ENCODE assay signal across 10 mouse cellular contexts in the genomic region with DNA sequence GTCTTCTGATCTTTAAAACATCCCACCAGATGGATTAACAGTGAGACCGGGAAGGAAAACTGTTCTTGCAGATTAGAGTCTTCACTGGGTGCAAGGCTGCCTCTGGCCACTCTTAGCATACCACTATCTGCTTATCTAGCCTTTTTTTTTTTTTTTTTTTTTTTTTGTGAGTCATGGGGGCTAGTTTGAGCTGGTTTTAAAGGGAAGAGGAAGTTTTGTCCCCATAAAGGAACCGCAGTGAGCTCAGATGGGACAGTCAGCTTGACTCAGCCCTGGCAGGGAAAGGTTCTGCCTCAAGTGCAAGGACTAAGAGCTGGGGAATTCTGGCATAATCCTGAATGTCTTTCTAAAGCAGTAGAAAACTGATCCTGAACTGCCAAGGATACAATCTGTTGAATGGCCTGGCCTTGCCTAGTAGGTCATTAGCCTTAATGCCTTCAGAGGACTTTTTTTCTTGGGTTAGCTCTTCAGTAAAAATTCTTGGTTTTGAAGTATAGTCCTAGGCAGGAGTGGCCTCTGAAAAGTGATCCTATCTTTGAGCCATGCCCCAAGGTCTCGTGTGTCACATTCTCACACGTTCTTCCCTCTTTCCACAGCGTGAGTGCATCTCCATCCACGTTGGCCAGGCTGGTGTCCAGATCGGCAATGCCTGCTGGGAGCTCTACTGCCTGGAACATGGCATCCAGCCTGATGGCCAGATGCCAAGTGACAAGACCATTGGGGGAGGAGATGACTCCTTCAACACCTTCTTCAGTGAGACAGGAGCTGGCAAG. TPM values are rescaled to one million over a fixed set of nuclear protein-coding genes. Genes with fewer than 3 reads are reported as not detected.
DNase-seq lines count a peak whose midpoint lies in the region; ATAC-seq and TF ChIP-seq lines count a peak whose summit lies in the region.
"Had no signal": no experiment of that assay in that cellular context is flagged by ENCODE, and none has a peak within 500 bp of the region (broad histone marks: within the 10 kb centered on the region; RNA-seq: fewer than 3 reads in every experiment).

No protein-coding gene starts in this region.

- no peak for ATAC-seq in heart, embryonic 15.5 days (replicated peaks; ENCODE audit: insufficient number of reproducible peaks, insufficient read depth, low FRiP score, low read depth)
- no peak for ATAC-seq in liver, embryonic 11.5 days (replicated peaks; ENCODE audit: low FRiP score)
- ATAC-seq: hindbrain, postnatal 0 days had no signal

- no peak for TF ChIP-seq CTCF in CH12.LX (conservative IDR thresholded peaks at IDR 0.05 in 1 of 2, IDR thresholded peaks at IDR 0.05 in 1 of 2; ENCODE audit: low read depth in 2 of 2, low read length in 2 of 2)

- H3K27ac ChIP-seq in heart, embryonic 15.5 days, result no peak overlapping the region; the same call in 1 of the 2 replicates
- no peak overlapping the region for H3K27ac ChIP-seq in CH12.LX (ENCODE audit: insufficient read depth, low read depth)
- H3K27ac ChIP-seq in liver, embryonic 11.5 days (ENCODE audit: low read depth, low read length), result peak overlapping the region; percentile 46
- H3K27ac ChIP-seq: hindbrain, postnatal 0 days had no signal

- H3K4me3 ChIP-seq in heart, embryonic 15.5 days, result peak overlapping the region; percentile 86; the same call in 1 of the 2 replicates
- peak overlapping the region in 1 of 3 experiments; percentile 58 for H3K4me3 ChIP-seq in CH12.LX (replicated peaks in 1 of 3; ENCODE audit: low read depth in 2 of 3, low read length in 2 of 3, poor library complexity in 1 of 3)
- H3K4me3 ChIP-seq in liver, embryonic 11.5 days (ENCODE audit: low read depth, low read length), result peak overlapping the region; percentile 80

- H3K27me3 ChIP-seq in heart, embryonic 15.5 days, result no peaks in the 10 kb centered on the region
- no peaks in the 10 kb centered on the region for H3K27me3 ChIP-seq in CH12.LX (replicated peaks)
- no peaks in the 10 kb centered on the region for H3K27me3 ChIP-seq in liver, embryonic 11.5 days (replicated peaks; ENCODE audit: control insufficient read depth, insufficient read depth, low read length)

- 46% methylated on average over 7 of the region's 7 CpGs for WGBS in heart, embryonic 15.5 days
- 72% methylated on average over 7 of the region's 7 CpGs for WGBS in liver, embryonic 11.5 days

- H3K4me1 ChIP-seq in heart, embryonic 15.5 days (replicated peaks), result peaks cover 57% of the 10 kb centered on the region
- peaks cover 4 to 29% of the 10 kb centered on the region in 2 experiments; a peak in 3 of 4 replicates for H3K4me1 ChIP-seq in CH12.LX (ENCODE audit: control insufficient read depth in 1 of 2, insufficient read depth in 2 of 2)
- H3K4me1 ChIP-seq in liver, embryonic 11.5 days (replicated peaks; ENCODE audit: control insufficient read depth, insufficient read depth, low read length), result peaks cover 18% of the 10 kb centered on the region

- intact Hi-C loops in gastrocnemius, postnatal 36 days (cut with DNase I), result no loop called here
- intact Hi-C loops in left cerebral cortex, postnatal 14 days (cut with DNase I), result no loop called here

- no peak for TF ChIP-seq EP300 in CH12.LX (IDR thresholded peaks at IDR 0.05; ENCODE audit: low read length)

- dilution Hi-C loops in CH12.LX (cut with MboI; ENCODE audit: extremely low pct_ligation_motif_present, extremely low pct_unique_long_range_greater_than_20kb, low sequenced_read_pairs), result no loop called here

- TF ChIP-seq POLR2A in CH12.LX (IDR thresholded peaks at IDR 0.05; ENCODE audit: low read depth, low read length), result no peak

- H3K36me3 ChIP-seq in heart, embryonic 15.5 days, result peaks cover 22% of the 10 kb centered on the region
- H3K36me3 ChIP-seq in CH12.LX (replicated peaks in 1 of 2; ENCODE audit: control insufficient read depth in 1 of 2, insufficient read depth in 1 of 2, low read length in 1 of 2), result peaks cover 36 to 47% of the 10 kb centered on the region in 2 experiments
- H3K36me3 ChIP-seq in liver, embryonic 11.5 days (ENCODE audit: control insufficient read depth, insufficient read depth, low read length), result peaks cover 23% of the 10 kb centered on the region

- peak overlapping the region; percentile 86 for H3K4me2 ChIP-seq in heart, embryonic 15.5 days
- peak overlapping the region; percentile 80; the same call in 1 of the 2 replicates for H3K4me2 ChIP-seq in CH12.LX (ENCODE audit: insufficient read depth, low read depth, poor library complexity, severe bottlenecking)
- peak overlapping the region; percentile 80 for H3K4me2 ChIP-seq in liver, embryonic 11.5 days

- no peak for TF ChIP-seq RAD21 in CH12.LX (IDR thresholded peaks at IDR 0.05; ENCODE audit: low read depth, low read length)

- no peaks in the 10 kb centered on the region for H3K9me3 ChIP-seq in heart, embryonic 15.5 days (replicated peaks)
- H3K9me3 ChIP-seq in CH12.LX (replicated peaks; ENCODE audit: low read length), result no peaks in the 10 kb centered on the region
- no peaks in the 10 kb centered on the region for H3K9me3 ChIP-seq in liver, embryonic 11.5 days (ENCODE audit: control insufficient read depth, low read length)

- in situ Hi-C loops in CH12.LX (cut with MboI; ENCODE audit: low pct_ligation_motif_present, low pct_unique_long_range_greater_than_20kb, low sequenced_read_pairs), result no loop called here

- 0 out of 2 replicates have a peak overlapping the region, but pooled peaks have one; percentile 4 for H3K9ac ChIP-seq in heart, embryonic 15.5 days
- H3K9ac ChIP-seq in CH12.LX (ENCODE audit: insufficient read depth, low read depth), result peak overlapping the region; percentile 40; the same call in 1 of the 2 replicates
- H3K9ac ChIP-seq in liver, embryonic 11.5 days (ENCODE audit: low read depth, low read length), result peak overlapping the region; percentile 50

- DNase-seq in heart, adult 8-10 months (ENCODE audit: low spot score), result no peak
- DNase-seq in CH12.LX (ENCODE audit: extremely low read depth), result no peak
- peak; percentile 73 for DNase-seq in adrenal gland, adult 8-10 months
- DNase-seq in liver, embryonic 11.5 days (ENCODE audit: low spot score), result no peak
- no peak for DNase-seq in gastrocnemius, postnatal 36 days
- DNase-seq in left cerebral cortex, postnatal 14 days (ENCODE audit: low spot score in 2 of 2), result no peak
- no peak for DNase-seq in urinary bladder, postnatal 36 days (ENCODE audit: low spot score in 2 of 2)

- H3K79me2 ChIP-seq in CH12.LX (replicated peaks; ENCODE audit: control insufficient read depth, extremely low read depth, insufficient read depth, poor library complexity, severe bottlenecking), result peaks cover 33% of the 10 kb centered on the region

RNA-seq across cellular contexts. Expression of gene Tuba1c, which starts 4.0 kb away (rescaled TPM):
- 117 and 139 TPM in 2 replicates for polyA plus RNA-seq in heart, embryonic 15.5 days (2015; fragmentation: Nextera tagmentation; extraction: Ambion mirVana)
- 10 to 100 TPM; 32.2 to 40.4 (median 33.3) TPM for total RNA-seq in heart, adult 8-10 months (2022)
- total RNA-seq in CH12.LX (2012; rRNA removed) (178 and 229 TPM in 2 replicates), CH12.LX (2014; rRNA removed) (359 and 390 TPM in 2 replicates)
- 183 and 220 TPM in 2 replicates for polyA plus RNA-seq in CH12.LX (2012; ENCODE audit: insufficient read length, low read depth)
- total RNA-seq in adrenal gland, adult 8-10 months (2022), result 100 to 1,000 TPM; 207 to 347 (median 262) TPM
- 202 and 214 TPM in 2 replicates for polyA plus RNA-seq in liver, embryonic 11.5 days (2014; fragmentation: Nextera tagmentation; extraction: Ambion mirVana)
- 1 to 10 TPM; 8.2 to 9.4 TPM for total RNA-seq in gastrocnemius, postnatal 36 days (2021)
- 100 to 1,000 TPM; 129 to 142 TPM for total RNA-seq in left cerebral cortex, postnatal 14 days (2021)

RNA-seq across cellular contexts. Expression of gene Prph, which starts 21.3 kb away (rescaled TPM):
- 1.1 and 12.9 TPM in 2 replicates for polyA plus RNA-seq in heart, embryonic 15.5 days (2015; fragmentation: Nextera tagmentation; extraction: Ambion mirVana)
- 1 to 10 TPM in 1 of 4 experiments, under 1 TPM in 3; 0.16 to 1.4 (median 0.47) TPM for total RNA-seq in heart, adult 8-10 months (2022)
- total RNA-seq in CH12.LX (2012; rRNA removed) (not detected in 2 replicates), CH12.LX (2014; rRNA removed) (0.12 TPM in 1 of 2 replicates, not detected in the other)
- polyA plus RNA-seq in CH12.LX (2012; ENCODE audit: insufficient read length, low read depth), result not detected in 2 replicates
- total RNA-seq in adrenal gland, adult 8-10 months (2022), result 1 to 10 TPM in 2 of 4 experiments, under 1 TPM in 2; 0.81 to 2.2 (median 1.4) TPM
- 0.36 and 0.90 TPM in 2 replicates for polyA plus RNA-seq in liver, embryonic 11.5 days (2014; fragmentation: Nextera tagmentation; extraction: Ambion mirVana)
- total RNA-seq in gastrocnemius, postnatal 36 days (2021), result 1 to 10 TPM in 1 of 2 experiments, under 1 TPM in 1; 0.42 to 1.2 TPM
- 1 to 10 TPM; 1.7 to 6.2 TPM for total RNA-seq in left cerebral cortex, postnatal 14 days (2021)

RNA-seq across cellular contexts. Expression of gene Troap, which starts 40.7 kb away (rescaled TPM):
- polyA plus RNA-seq in heart, embryonic 15.5 days (2015; fragmentation: Nextera tagmentation; extraction: Ambion mirVana), result 26.8 and 27.9 TPM in 2 replicates
- under 1 TPM in 2 of 4 experiments, not detected in 2; 0.22 to 0.35 TPM for total RNA-seq in heart, adult 8-10 months (2022)
- total RNA-seq in CH12.LX (2012; rRNA removed), result 17.8 and 25.0 TPM in 2 replicates
- 19.2 and 20.2 TPM in 2 replicates for total RNA-seq in CH12.LX (2014; rRNA removed)
- 61.0 and 74.2 TPM in 2 replicates for polyA plus RNA-seq in CH12.LX (2012; ENCODE audit: insufficient read length, low read depth)
- 1 to 10 TPM in 1 of 4 experiments, under 1 TPM in 3; 0.22 to 2.3 (median 0.67) TPM for total RNA-seq in adrenal gland, adult 8-10 months (2022)
- 26.5 and 27.8 TPM in 2 replicates for polyA plus RNA-seq in liver, embryonic 11.5 days (2014; fragmentation: Nextera tagmentation; extraction: Ambion mirVana)
- total RNA-seq in gastrocnemius, postnatal 36 days (2021), result under 1 TPM; 0.62 to 0.69 TPM
- total RNA-seq in left cerebral cortex, postnatal 14 days (2021), result 1 to 10 TPM; 1.0 to 1.1 TPM

RNA-seq across cellular contexts. Expression of gene C1ql4, which starts 53.9 kb away (rescaled TPM):
- 0.15 and 0.26 TPM in 2 replicates for polyA plus RNA-seq in heart, embryonic 15.5 days (2015; fragmentation: Nextera tagmentation; extraction: Ambion mirVana)
- not detected for total RNA-seq in heart, adult 8-10 months (2022)
- total RNA-seq in CH12.LX (2012; rRNA removed), result 0.08 TPM in 1 of 2 replicates, not detected in the other
- not detected in 2 replicates for total RNA-seq in CH12.LX (2014; rRNA removed)
- not detected in 2 replicates for polyA plus RNA-seq in CH12.LX (2012; ENCODE audit: insufficient read length, low read depth)
- not detected for total RNA-seq in adrenal gland, adult 8-10 months (2022)
- polyA plus RNA-seq in liver, embryonic 11.5 days (2014; fragmentation: Nextera tagmentation; extraction: Ambion mirVana), result 0.25 TPM in 1 of 2 replicates, not detected in the other
- total RNA-seq in gastrocnemius, postnatal 36 days (2021), result not detected
- not detected for total RNA-seq in left cerebral cortex, postnatal 14 days (2021)
- polyA plus RNA-seq: limb, embryonic 14.5 days had no signal

RNA-seq across cellular contexts. Expression of gene Dnajc22, which starts 59.3 kb away (rescaled TPM):
- 0.55 and 1.0 TPM in 2 replicates for polyA plus RNA-seq in heart, embryonic 15.5 days (2015; fragmentation: Nextera tagmentation; extraction: Ambion mirVana)
- 1 to 10 TPM in 1 of 4 experiments, under 1 TPM in 3; 0.38 to 1.2 (median 0.91) TPM for total RNA-seq in heart, adult 8-10 months (2022)
- total RNA-seq in CH12.LX (2012; rRNA removed) (10.0 and 10.6 TPM in 2 replicates), CH12.LX (2014; rRNA removed) (20.4 and 24.2 TPM in 2 replicates)
- 12.4 and 14.5 TPM in 2 replicates for polyA plus RNA-seq in CH12.LX (2012; ENCODE audit: insufficient read length, low read depth)
- total RNA-seq in adrenal gland, adult 8-10 months (2022), result 1 to 10 TPM in 2 of 4 experiments, under 1 TPM in 2; 0.37 to 1.6 (median 1.2) TPM
- 17.1 and 19.8 TPM in 2 replicates for polyA plus RNA-seq in liver, embryonic 11.5 days (2014; fragmentation: Nextera tagmentation; extraction: Ambion mirVana)
- under 1 TPM in 1 of 2 experiments, not detected in 1; 0.27 TPM for total RNA-seq in gastrocnemius, postnatal 36 days (2021)
- not detected for total RNA-seq in left cerebral cortex, postnatal 14 days (2021)

Comparison
In these comparisons a context has a peak if more than half of its experiments do, and no peak if none do; other contexts are left out.
1. RNA of gene Troap, which starts 40.7 kb away (total RNA-seq): 17.8 to 25.0 TPM in CH12.LX; 1.0 to 1.1 TPM in left cerebral cortex, postnatal 14 days, 0.22 to 2.3 TPM in adrenal gland, adult 8-10 months, 0.62 to 0.69 TPM in gastrocnemius, postnatal 36 days and 0.22 to 0.35 TPM in heart, adult 8-10 months; every median in the first group is over 4 times any median in the second.
2. Peak in every context shown above with its lines, with median percentiles within 50 percentile points of each other: H3K4me2 ChIP-seq and H3K9ac ChIP-seq.